Mouse (Mus musculus) hindbrain, embryonic 13.5 days (tissue): ENCODE data around the gene Skap2. TPM values are rescaled to one million over a fixed set of nuclear protein-coding genes. Genes with fewer than 3 reads are reported as not detected.

Source experiments
- ATAC-seq: fragments of 200-750 bp; cut with Nextera tagmentation; 2 replicates; pipeline ENCODE4 v1.8.0; 2017; ENCODE audit warnings: moderate TSS enrichment; ENCODE audit not compliant: low FRiP score
- H3K27ac ChIP-seq: fragments of 300-500 bp; sonication (generic); 2 replicates; pipeline ENCODE4 v1.5.1; 2015; ENCODE audit warnings: inconsistent platforms, mild to moderate bottlenecking, moderate library complexity
- H3K27me3 ChIP-seq: fragments of 300-500 bp; sonication (generic); 2 replicates; pipeline ENCODE4 v1.6.1; 2015; ENCODE audit warnings: mild to moderate bottlenecking, inconsistent platforms
- H3K36me3 ChIP-seq: fragments of 300-500 bp; sonication (generic); 2 replicates; pipeline ENCODE4 v1.6.1; 2015; ENCODE audit warnings: mild to moderate bottlenecking, inconsistent platforms
- H3K4me1 ChIP-seq: fragments of 300-500 bp; sonication (generic); replicated peaks from 2 replicates; pipeline ENCODE4 v1.6.1; 2015; ENCODE audit warnings: inconsistent platforms
- H3K4me2 ChIP-seq: fragments of 300-500 bp; sonication (generic); 2 replicates; pipeline ENCODE4 v1.6.1; 2015; ENCODE audit warnings: inconsistent platforms, mild to moderate bottlenecking, moderate library complexity
- H3K4me3 ChIP-seq: fragments of 300-500 bp; sonication (generic); 2 replicates; pipeline ENCODE4 v1.5.1; 2015; ENCODE audit warnings: mild to moderate bottlenecking, inconsistent platforms
- H3K9ac ChIP-seq: fragments of 300-500 bp; sonication (generic); 2 replicates; pipeline ENCODE4 v1.6.1; 2015; ENCODE audit warnings: mild to moderate bottlenecking, inconsistent platforms
- H3K9me3 ChIP-seq: fragments of 300-500 bp; sonication (generic); 2 replicates; pipeline ENCODE4 v1.6.1; 2016; ENCODE audit warnings: inconsistent platforms
- WGBS: fragments of 180-500 bp; shearing (Covaris S2); methylation state at CpG from one replicate; pipeline ENCODE4 v1.1.7; 2015; 5-methylcytosine and 5-hydroxymethylcytosine counted together
- polyA plus RNA-seq: library from polyadenylated mRNA; unstranded; fragments of >200 nt; fragmentation: Nextera tagmentation; extraction: Ambion mirVana; gene quantifications from 2 replicates; pipeline ENCODE4 v1.2.1, GENCODE M21; 2015

Skap2 gene
- polyA plus RNA-seq, 1 experiment from 2014 or later, result 35.6 TPM

DNA sequence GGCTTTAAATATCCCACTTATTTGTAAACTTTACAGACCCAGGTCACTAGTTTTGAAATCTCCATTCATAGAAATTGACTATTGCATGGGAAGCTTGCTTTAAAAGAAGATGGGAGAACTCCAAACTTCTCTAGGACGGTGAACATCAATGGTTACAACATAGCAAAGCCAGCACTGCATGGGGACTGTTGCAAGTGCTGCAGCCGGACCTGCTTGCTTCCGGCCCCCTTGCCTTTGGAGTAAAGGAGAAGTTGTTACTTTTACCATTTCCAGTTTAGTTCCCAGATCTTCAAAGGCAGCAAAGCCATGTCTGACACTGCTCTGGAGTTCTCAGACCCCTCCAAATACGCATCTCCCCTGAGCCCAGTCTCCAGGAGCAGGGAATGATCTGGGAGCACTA, 159.7 kb downstream of the Skap2 start:
- no peak for ATAC-seq
- no peak overlapping the region for H3K4me2 ChIP-seq
- H3K27ac ChIP-seq, result peak overlapping the region; percentile 49
- 63% methylated on average over 4 of the region's 4 CpGs for WGBS
- no peak overlapping the region for H3K4me3 ChIP-seq
- no peaks in the 10 kb centered on the region for H3K9me3 ChIP-seq
- H3K27me3 ChIP-seq, result peaks cover 4% of the 10 kb centered on the region; the same call in 1 of the 2 replicates
- H3K9ac ChIP-seq, result no peak overlapping the region
- peaks cover 65% of the 10 kb centered on the region for H3K4me1 ChIP-seq
- no peaks in the 10 kb centered on the region for H3K36me3 ChIP-seq

DNA sequence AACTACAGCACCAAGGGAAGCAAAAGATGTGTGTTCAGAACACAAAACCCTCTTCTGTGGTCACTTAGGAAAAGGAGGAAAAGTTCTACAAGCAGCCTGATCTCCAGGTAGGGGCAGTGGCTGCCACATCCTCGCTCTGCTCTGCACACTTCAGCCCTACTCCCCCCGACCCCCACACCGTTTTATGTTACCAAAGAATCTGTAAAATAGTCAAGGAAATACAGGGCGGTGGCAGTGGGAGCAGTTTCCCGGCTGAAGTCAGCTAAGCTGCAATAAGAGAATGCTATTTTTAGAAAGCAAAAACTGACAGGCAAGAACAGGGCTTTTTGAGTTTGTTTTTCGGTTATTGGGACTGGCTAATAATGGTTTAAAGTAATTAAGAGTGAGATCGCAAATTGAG, 160.8 kb downstream of the Skap2 start:
- 47% methylated on average over 7 of the region's 7 CpGs for WGBS
- Histone ChIP-seq H3K4me2 (no peak overlapping the region), H3K4me3 (no peak overlapping the region), H3K9ac (no peak overlapping the region; the same call in 1 of the 2 replicates), H3K27me3 (peaks cover 4% of the 10 kb centered on the region; the same call in 1 of the 2 replicates), H3K4me1 (peaks cover 69% of the 10 kb centered on the region), H3K36me3 (no peaks in the 10 kb centered on the region), H3K9me3 (no peaks in the 10 kb centered on the region), H3K27ac (peak overlapping the region; percentile 95)
- ATAC-seq, result no peak

DNA sequence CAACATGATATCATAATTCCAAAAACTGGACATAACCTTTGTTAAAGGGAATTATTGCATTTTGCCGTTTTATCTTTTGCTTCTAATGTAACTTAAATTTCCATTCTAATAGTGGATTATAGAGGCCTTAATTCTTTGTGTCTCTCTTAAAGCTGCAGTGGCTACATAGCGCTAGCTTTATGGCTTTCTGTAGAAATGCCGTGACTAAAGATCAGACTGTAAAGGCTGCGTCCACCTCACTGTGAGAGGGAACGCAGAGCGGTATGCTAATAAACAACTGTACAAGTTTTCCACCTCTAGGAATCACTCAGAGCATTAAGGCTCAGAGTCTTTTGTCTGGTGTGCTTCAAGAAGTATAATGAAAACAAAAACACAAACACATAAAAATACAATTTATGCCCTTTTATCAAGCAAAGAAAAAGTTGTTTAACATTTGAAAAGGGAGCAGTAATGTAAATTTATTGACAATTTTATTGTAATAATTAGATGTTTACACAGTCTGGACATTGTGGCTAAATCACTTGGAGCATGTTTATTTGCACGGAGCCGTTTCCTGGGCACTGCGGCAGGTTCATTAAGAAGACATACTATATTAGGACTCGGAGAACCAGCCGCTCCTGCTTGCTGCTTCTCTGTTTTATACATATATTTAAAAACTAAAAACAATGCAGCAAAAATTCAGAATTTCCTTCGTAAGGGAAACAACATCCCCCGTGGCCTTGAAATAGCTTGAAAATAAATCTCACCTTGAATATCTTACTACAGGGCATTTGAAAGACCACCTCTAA, 162.1 kb downstream of the Skap2 start:
- peak overlapping the region; percentile 67 for H3K9ac ChIP-seq
- 27% methylated on average over 13 of the region's 13 CpGs for WGBS

DNA sequence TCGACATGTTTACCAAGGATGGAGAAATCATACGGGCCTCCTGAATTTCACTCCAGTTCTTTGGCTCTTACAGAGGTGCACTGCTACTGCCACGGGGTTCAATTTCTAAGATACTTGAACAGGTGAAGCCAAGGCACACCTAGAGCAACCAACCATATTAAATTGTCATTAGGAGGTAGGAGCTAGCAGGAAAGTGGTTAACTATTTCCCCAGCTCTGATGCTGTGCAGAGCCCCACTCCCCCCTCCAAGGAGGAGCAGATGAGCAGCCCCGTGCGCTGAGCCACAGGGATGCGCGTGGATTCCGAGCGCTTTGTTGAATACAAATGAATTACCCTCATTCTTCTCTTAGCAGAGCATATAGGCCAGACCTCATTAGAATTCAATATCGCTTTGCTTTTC, 162.8 kb downstream of the Skap2 start:
- H3K9me3 ChIP-seq, result no peaks in the 10 kb centered on the region
- peaks cover 2% of the 10 kb centered on the region; the same call in 1 of the 2 replicates for H3K27me3 ChIP-seq
- WGBS, result 19% methylated on average over 10 of the region's 10 CpGs
- H3K4me1 ChIP-seq, result peaks cover 72% of the 10 kb centered on the region
- H3K4me2 ChIP-seq, result peak overlapping the region; percentile 41
- H3K27ac ChIP-seq, result peak overlapping the region; percentile 95
- peak; percentile 74 for ATAC-seq
- H3K36me3 ChIP-seq, result no peaks in the 10 kb centered on the region
- H3K4me3 ChIP-seq, result no peak overlapping the region
- peak overlapping the region; percentile 67 for H3K9ac ChIP-seq

More for the DNA sequence above, 162.1 kb downstream of the Skap2 start:
- H3K4me1 ChIP-seq, result peaks cover 69% of the 10 kb centered on the region
- H3K4me2 ChIP-seq, result peak overlapping the region; percentile 41
- no peaks in the 10 kb centered on the region for H3K36me3 ChIP-seq
- H3K4me3 ChIP-seq, result no peak overlapping the region
- ATAC-seq, result no peak
- H3K27ac ChIP-seq, result peak overlapping the region; percentile 95
- H3K9me3 ChIP-seq, result no peaks in the 10 kb centered on the region
- peaks cover 4% of the 10 kb centered on the region; the same call in 1 of the 2 replicates for H3K27me3 ChIP-seq

DNA sequence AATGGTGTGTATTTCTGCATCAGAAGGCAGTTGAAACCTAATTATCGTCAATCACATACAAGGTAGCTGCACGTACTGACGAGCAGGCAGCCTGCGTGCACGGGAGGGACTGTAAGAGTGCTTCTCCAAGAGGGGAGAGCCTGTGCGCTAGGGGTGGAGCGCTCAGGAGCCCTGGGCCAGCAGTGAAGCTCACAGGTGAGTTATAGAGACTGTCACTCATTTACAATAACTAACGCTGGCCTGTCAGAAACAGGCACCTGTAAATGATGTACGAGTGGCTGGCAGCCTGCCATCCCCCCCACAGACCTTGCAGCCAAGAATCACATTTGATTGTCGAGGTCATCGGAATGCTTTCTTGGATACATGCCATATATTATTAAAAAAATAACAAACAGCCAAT, 168.2 kb downstream of the Skap2 start:
- ATAC-seq, result no peak
- Histone ChIP-seq H3K27me3 (no peaks in the 10 kb centered on the region), H3K27ac (peak overlapping the region; percentile 78), H3K9ac (peak overlapping the region; percentile 40; the same call in 1 of the 2 replicates), H3K4me3 (no peak overlapping the region), H3K9me3 (no peaks in the 10 kb centered on the region), H3K4me2 (peak overlapping the region; percentile 16; the same call in 1 of the 2 replicates), H3K4me1 (peaks cover 56% of the 10 kb centered on the region), H3K36me3 (no peaks in the 10 kb centered on the region)
- 38% methylated on average over 11 of the region's 11 CpGs for WGBS

DNA sequence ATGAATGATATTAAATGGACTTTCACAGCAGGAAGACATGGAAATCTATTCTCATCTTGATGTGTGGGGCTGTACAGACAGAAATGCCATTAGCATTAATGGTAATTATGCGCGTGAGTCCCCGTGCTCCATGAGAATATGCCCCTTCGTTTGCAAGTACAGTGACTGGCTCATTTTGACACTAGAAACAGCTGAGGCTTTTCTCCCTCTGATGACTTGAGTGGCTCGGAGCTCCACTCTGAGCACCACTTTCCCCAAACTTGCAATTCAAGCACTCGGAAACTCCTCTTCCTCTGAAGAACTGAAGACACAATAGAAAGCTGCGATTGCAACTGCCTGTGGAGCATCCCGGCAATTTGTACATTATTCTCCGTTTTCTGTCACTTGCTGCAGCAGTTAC, 169.3 kb downstream of the Skap2 start:
- Histone ChIP-seq H3K4me2 (no peak overlapping the region), H3K9me3 (no peaks in the 10 kb centered on the region), H3K36me3 (no peaks in the 10 kb centered on the region), H3K4me1 (peaks cover 48% of the 10 kb centered on the region), H3K4me3 (no peak overlapping the region), H3K9ac (no peak overlapping the region), H3K27ac (peak overlapping the region; percentile 78), H3K27me3 (no peaks in the 10 kb centered on the region)
- WGBS, result 50% methylated on average over 9 of the region's 9 CpGs
- no peak for ATAC-seq

DNA sequence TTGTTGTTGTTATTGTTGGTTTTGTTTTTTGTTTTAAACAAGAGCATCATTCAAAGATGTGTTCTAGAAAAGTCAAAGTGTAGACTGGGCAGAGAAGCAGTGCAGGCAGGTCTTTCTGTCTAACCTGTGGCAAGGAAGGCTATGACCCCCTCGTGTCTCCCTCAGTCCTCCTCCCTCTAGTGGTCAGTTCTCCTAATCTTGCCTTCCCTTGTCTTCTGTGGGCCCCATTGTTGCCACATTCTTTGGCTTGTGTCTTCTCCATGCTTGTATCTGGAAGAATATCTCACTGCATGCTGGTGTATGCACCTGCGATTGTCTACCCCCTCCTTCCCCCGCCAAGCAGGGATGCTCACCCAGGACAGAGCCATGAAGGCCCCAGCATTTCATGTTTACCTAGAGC, 174.2 kb downstream of the Skap2 start:
- Histone ChIP-seq H3K9me3 (no peaks in the 10 kb centered on the region), H3K9ac (no peak overlapping the region), H3K4me2 (no peak overlapping the region), H3K27me3 (no peaks in the 10 kb centered on the region), H3K4me3 (no peak overlapping the region), H3K36me3 (no peaks in the 10 kb centered on the region), H3K27ac (no peak overlapping the region), H3K4me1 (peaks cover 15% of the 10 kb centered on the region)
- no peak for ATAC-seq
- WGBS, result 80% methylated on average over 3 of the region's 3 CpGs

DNA sequence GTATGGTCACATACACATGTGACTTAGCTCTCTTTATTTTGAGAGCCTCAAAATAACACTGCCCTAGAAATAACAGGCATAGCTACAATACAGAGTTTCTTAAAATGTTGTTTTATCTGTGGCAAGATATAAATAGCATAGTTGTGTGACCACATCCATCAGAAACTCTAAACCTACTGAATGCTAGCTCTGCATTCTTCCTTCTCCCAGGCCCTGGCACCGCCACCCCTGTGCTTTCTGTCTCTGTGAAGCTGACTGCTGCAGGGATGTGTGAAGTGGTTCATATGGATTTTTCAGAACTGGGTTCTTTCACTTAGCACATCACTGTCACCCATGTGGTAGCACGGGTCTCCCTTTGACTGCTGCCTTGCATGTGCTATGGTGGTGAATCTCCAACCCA, 179.0 kb downstream of the Skap2 start:
- Histone ChIP-seq H3K36me3 (no peaks in the 10 kb centered on the region), H3K4me1 (0 out of 2 replicates have a peak, but pooled peaks cover 10% of the 10 kb centered on the region), H3K27me3 (no peaks in the 10 kb centered on the region), H3K27ac (no peak overlapping the region), H3K9me3 (no peaks in the 10 kb centered on the region), H3K4me2 (no peak overlapping the region), H3K4me3 (no peak overlapping the region), H3K9ac (no peak overlapping the region)
- WGBS, result 80% methylated on average over 2 of the region's 2 CpGs
- no peak for ATAC-seq

DNA sequence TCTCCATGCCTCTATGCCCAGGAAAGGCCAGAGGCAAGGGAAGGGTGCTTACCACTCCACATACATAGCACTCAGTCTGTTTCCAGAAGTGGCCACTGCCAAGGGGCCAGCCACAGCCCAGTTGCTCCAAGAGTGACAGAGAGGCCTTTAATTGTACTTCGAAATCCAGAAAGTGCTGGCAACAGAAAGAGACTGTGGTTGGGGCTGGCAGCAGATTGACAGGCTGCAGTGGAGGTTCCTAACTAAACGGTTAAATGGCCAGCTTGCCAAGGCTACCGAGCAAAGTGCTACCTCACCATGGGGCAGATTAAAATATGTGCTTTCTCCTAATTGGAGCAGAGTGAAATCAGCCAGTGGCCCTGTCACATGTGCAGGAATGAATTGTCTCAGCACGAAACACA, 186.7 kb downstream of the Skap2 start:
- Histone ChIP-seq H3K4me1 (0 out of 2 replicates have a peak, but pooled peaks cover 4% of the 10 kb centered on the region), H3K4me2 (no peak overlapping the region), H3K9me3 (no peaks in the 10 kb centered on the region), H3K9ac (no peak overlapping the region), H3K27me3 (0 out of 2 replicates have a peak, but pooled peaks cover 4% of the 10 kb centered on the region), H3K4me3 (no peak overlapping the region), H3K36me3 (no peaks in the 10 kb centered on the region), H3K27ac (no peak overlapping the region)
- WGBS, result 34% methylated on average over 4 of the region's 4 CpGs
- no peak for ATAC-seq

DNA sequence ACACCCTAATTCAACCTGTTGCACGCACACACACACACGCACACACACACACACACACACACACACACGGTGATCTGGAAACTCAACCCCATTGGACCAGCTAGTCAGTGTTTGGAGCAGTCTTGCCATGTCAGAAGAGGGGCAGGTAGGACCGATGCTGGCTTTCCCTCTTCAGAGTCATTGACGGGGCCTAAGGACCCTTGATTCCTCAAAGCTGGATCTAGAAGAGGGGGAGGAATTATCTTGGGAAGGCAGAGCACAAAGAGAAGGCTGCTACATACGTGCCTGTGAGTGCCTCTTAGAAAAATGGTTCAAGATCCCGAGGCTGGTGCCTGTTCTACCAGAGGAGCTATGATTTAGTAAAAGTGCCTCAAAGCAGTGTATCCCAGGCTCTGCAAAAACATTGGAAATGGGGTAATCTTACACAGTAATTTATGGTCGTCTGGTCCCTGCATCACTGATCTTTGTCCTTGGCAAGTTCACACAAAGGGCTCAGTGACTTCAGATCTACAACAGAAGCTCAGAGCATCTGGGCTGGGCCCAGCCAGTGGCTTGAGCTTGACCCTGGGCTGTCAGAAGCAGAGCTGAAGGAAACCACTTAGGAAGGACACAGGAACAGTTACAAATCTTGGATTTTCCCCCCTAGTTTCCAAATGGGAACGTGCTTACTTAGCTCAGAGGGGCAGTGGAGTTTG, 188.1 kb downstream of the Skap2 start:
- H3K9ac ChIP-seq, result no peak overlapping the region
- no peak overlapping the region for H3K4me3 ChIP-seq
- 84% methylated on average over 9 of the region's 9 CpGs for WGBS
- no peaks in the 10 kb centered on the region for H3K36me3 ChIP-seq
- H3K27ac ChIP-seq, result no peak overlapping the region
- H3K27me3 ChIP-seq, result 0 out of 2 replicates have a peak, but pooled peaks cover 4% of the 10 kb centered on the region
- ATAC-seq, result no peak
- H3K4me1 ChIP-seq, result 0 out of 2 replicates have a peak, but pooled peaks cover 4% of the 10 kb centered on the region
- H3K9me3 ChIP-seq, result no peaks in the 10 kb centered on the region
- no peak overlapping the region for H3K4me2 ChIP-seq

DNA sequence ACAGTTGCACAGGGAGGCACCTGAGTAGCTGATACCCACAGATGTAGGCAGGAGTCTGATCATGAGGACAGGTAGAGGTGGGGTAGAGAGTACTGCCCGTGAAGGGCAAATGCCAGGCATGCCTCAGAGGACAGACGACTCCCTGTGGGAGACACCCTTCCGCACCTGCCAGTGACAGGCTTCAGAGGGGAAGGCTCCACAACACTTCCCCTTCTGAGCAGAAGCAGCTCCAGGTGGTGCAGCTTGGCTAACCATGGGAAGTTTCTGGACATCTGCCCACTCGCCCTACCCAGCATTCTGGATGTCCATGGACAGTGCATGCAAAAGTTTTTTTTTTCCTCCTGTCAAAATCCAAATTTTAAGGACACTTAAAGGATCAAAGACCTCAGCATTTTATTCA, 190.3 kb downstream of the Skap2 start:
- Histone ChIP-seq H3K27me3 (no peaks in the 10 kb centered on the region), H3K4me3 (no peak overlapping the region), H3K4me2 (no peak overlapping the region), H3K9ac (no peak overlapping the region), H3K9me3 (peaks cover 15% of the 10 kb centered on the region; the same call in 1 of the 2 replicates), H3K4me1 (0 out of 2 replicates have a peak, but pooled peaks cover 4% of the 10 kb centered on the region), H3K36me3 (no peaks in the 10 kb centered on the region), H3K27ac (no peak overlapping the region)
- 78% methylated on average over 4 of the region's 4 CpGs for WGBS
- no peak for ATAC-seq

DNA sequence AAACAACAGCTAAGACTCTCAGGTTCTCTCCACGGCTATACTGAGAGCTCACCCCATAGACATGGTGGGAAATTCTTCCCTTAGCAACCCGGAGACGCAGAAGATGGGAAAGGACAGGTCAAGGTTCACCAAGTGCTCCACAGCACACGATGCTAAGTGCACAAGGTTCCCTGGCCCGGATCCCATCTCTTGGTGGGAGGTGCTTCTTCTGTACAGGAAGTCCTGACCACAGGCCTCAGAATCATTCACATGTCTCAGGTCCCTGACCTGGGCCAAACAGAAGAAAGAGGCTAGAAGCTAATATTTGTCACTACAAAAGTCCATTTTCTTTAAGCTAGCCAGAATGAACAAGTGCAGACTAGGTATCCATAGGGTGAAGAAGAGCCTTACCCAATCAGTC, 191.5 kb downstream of the Skap2 start:
- Histone ChIP-seq H3K9ac (no peak overlapping the region), H3K27ac (no peak overlapping the region), H3K9me3 (peaks cover 15% of the 10 kb centered on the region; the same call in 1 of the 2 replicates), H3K4me1 (0 out of 2 replicates have a peak, but pooled peaks cover 4% of the 10 kb centered on the region), H3K36me3 (no peaks in the 10 kb centered on the region), H3K27me3 (no peaks in the 10 kb centered on the region), H3K4me3 (no peak overlapping the region), H3K4me2 (no peak overlapping the region)
- ATAC-seq, result no peak
- 89% methylated on average over 5 of the region's 5 CpGs for WGBS
